Mouse (Mus musculus): ENCODE measurements around the gene Pex14. TPM values are rescaled to one million over a fixed set of nuclear protein-coding genes. Genes with fewer than 3 reads are reported as not detected.

Gene Pex14
- total and polyA plus RNA-seq, 3 experiments = 20.1 to 23.7 (median 21.2) TPM

- WGBS = 57% methylated on average over 12 of the region's 12 CpGs
- intact Hi-C loops (cut with DNase I) = loop anchor here (5.0 kb wide), 1 partner anchor 218 kb away; no protein-coding TSS in a partner anchor
- Histone ChIP-seq H3K36me3 (ENCODE audit: control insufficient read depth, insufficient read depth, low read length) (no peaks in the 10 kb centered on the region), H3K79me2 (replicated peaks; ENCODE audit: control insufficient read depth, insufficient read depth, low read length) (no peaks in the 10 kb centered on the region), H3K27me3 (ENCODE audit: control insufficient read depth, insufficient read depth, low read length) (no peaks in the 10 kb centered on the region), H3K27ac (peak overlapping the region; percentile 65), H3K4me3 (peak overlapping the region; percentile 22), H3K9ac (ENCODE audit: low read depth, low read length) (peak overlapping the region; percentile 52; the same call in 1 of the 2 replicates), H3K4me1 (ENCODE audit: control insufficient read depth, insufficient read depth, low read length) (peaks cover 5% of the 10 kb centered on the region)
- DNase-seq = peak in 1 of 2 experiments; percentile 53
- TF ChIP-seq CTCF (IDR thresholded peaks at IDR 0.05) (peak; percentile 51), POLR2A (IDR thresholded peaks at IDR 0.05; ENCODE audit: insufficient read depth, low read depth, low read length) (0 out of 2 replicates have a peak, but pooled peaks have one; percentile 32), EP300 (IDR thresholded peaks at IDR 0.05; ENCODE audit: insufficient read depth, low read depth, low read length) (0 out of 2 replicates have a peak, but pooled peaks have one; percentile 24)
Measured at GRCm38 (mm10) chr4:148960011-148960410, 139.7 kb downstream of the Pex14 start.

- peak; percentile 83 to 87 for DNase-seq
- intact Hi-C loops (cut with DNase I) = no loop called here
- H3K36me3 ChIP-seq (ENCODE audit: control insufficient read depth, insufficient read depth, low read length) = no peaks in the 10 kb centered on the region
- TF ChIP-seq EP300 (IDR thresholded peaks at IDR 0.05; ENCODE audit: insufficient read depth, low read depth, low read length) = peak; percentile 88
- 0 out of 2 replicates have a peak, but pooled peaks have one; percentile 17 for TF ChIP-seq POLR2A (IDR thresholded peaks at IDR 0.05; ENCODE audit: insufficient read depth, low read depth, low read length)
- TF ChIP-seq CTCF (IDR thresholded peaks at IDR 0.05) = no peak
- H3K4me3 ChIP-seq = no peak overlapping the region
- 50% methylated on average over 14 of the region's 14 CpGs for WGBS
- H3K9ac ChIP-seq (ENCODE audit: low read depth, low read length) = no peak overlapping the region
- H3K27ac ChIP-seq = peak overlapping the region; percentile 13
- H3K27me3 ChIP-seq (ENCODE audit: control insufficient read depth, insufficient read depth, low read length) = no peaks in the 10 kb centered on the region
- H3K4me1 ChIP-seq (ENCODE audit: control insufficient read depth, insufficient read depth, low read length) = peaks cover 11% of the 10 kb centered on the region
- no peaks in the 10 kb centered on the region for H3K79me2 ChIP-seq (replicated peaks; ENCODE audit: control insufficient read depth, insufficient read depth, low read length)
Measured at GRCm38 (mm10) chr4:148955131-148955813, 144.4 kb downstream of the Pex14 start.

DNA sequence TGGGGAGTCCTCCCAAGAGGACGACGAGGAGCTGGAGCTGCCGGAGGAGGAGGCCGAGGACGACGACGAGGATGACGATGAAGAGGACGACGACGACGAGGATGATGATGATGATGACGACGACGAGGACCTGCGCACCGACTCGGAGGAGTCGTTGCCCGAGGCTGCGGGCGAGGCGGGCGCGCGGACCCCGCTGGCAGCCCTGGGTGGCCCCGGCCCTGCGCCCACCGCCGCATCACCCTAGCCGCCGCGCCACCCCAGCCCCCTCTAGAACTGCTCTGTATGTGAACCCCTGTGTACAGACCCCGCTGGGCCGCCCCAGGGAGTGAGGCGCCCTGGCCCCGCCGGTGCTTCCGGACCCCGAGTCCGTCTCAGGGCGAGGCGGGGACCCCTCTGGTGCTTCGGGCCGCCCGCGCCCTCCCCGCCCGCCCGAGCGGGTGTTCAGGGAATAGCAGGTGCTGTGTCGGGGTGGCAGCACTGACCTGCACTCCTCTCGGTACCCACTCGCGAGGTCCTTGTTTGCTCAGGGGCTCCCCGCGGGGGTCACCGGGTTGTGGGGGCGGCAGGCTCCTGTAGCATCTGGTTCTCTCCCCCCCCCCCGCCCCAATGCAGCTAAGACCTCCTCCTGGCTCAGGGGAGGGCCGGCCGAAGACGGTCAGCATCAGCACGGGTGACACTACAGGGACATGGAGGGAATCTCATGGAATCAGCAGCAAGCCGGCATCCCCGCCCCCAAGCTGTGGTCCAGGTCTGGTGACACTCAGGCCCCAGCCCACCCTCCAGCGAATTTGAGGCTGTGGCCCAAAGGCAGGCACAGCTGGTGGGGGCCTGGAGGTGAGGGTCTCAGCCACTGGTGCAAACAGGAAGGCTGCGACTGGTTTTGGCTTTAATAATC lies 147.1 kb downstream of the Pex14 start:
- Histone ChIP-seq H3K27ac (no peak overlapping the region), H3K36me3 (ENCODE audit: control insufficient read depth, insufficient read depth, low read length) (no peaks in the 10 kb centered on the region), H3K9ac (ENCODE audit: low read depth, low read length) (no peak overlapping the region), H3K4me1 (ENCODE audit: control insufficient read depth, insufficient read depth, low read length) (peaks cover 11% of the 10 kb centered on the region), H3K79me2 (replicated peaks; ENCODE audit: control insufficient read depth, insufficient read depth, low read length) (no peaks in the 10 kb centered on the region), H3K27me3 (ENCODE audit: control insufficient read depth, insufficient read depth, low read length) (no peaks in the 10 kb centered on the region), H3K4me3 (no peak overlapping the region)
- no peak for DNase-seq
- WGBS = 49% methylated on average over 54 of the region's 69 CpGs
- intact Hi-C loops (cut with DNase I) = loop anchor here (5.0 kb wide), 1 partner anchor 75 kb away; no protein-coding TSS in a partner anchor
- TF ChIP-seq EP300 (IDR thresholded peaks at IDR 0.05; ENCODE audit: insufficient read depth, low read depth, low read length) (no peak), CTCF (IDR thresholded peaks at IDR 0.05) (no peak), POLR2A (IDR thresholded peaks at IDR 0.05; ENCODE audit: insufficient read depth, low read depth, low read length) (no peak)

GRCm38 (mm10) chr4:148951821-148952291 lies 147.8 kb downstream of the Pex14 start:
- Histone ChIP-seq H3K36me3 (ENCODE audit: control insufficient read depth, insufficient read depth, low read length) (no peaks in the 10 kb centered on the region), H3K79me2 (replicated peaks; ENCODE audit: control insufficient read depth, insufficient read depth, low read length) (no peaks in the 10 kb centered on the region), H3K4me3 (no peak overlapping the region), H3K4me1 (ENCODE audit: control insufficient read depth, insufficient read depth, low read length) (peaks cover 11% of the 10 kb centered on the region), H3K9ac (ENCODE audit: low read depth, low read length) (no peak overlapping the region), H3K27ac (no peak overlapping the region), H3K27me3 (ENCODE audit: control insufficient read depth, insufficient read depth, low read length) (no peaks in the 10 kb centered on the region)
- TF ChIP-seq POLR2A (IDR thresholded peaks at IDR 0.05; ENCODE audit: insufficient read depth, low read depth, low read length) = no peak
- no peak for TF ChIP-seq CTCF (IDR thresholded peaks at IDR 0.05)
- no peak for TF ChIP-seq EP300 (IDR thresholded peaks at IDR 0.05; ENCODE audit: insufficient read depth, low read depth, low read length)
- DNase-seq = no peak
- intact Hi-C loops (cut with DNase I) = loop anchor here (2.0 to 5.0 kb wide), 3 partner anchors 49 to 147 kb away; partner anchors contain the start of gene Casz1
- WGBS = 47% methylated on average over 44 of the region's 44 CpGs

DNA sequence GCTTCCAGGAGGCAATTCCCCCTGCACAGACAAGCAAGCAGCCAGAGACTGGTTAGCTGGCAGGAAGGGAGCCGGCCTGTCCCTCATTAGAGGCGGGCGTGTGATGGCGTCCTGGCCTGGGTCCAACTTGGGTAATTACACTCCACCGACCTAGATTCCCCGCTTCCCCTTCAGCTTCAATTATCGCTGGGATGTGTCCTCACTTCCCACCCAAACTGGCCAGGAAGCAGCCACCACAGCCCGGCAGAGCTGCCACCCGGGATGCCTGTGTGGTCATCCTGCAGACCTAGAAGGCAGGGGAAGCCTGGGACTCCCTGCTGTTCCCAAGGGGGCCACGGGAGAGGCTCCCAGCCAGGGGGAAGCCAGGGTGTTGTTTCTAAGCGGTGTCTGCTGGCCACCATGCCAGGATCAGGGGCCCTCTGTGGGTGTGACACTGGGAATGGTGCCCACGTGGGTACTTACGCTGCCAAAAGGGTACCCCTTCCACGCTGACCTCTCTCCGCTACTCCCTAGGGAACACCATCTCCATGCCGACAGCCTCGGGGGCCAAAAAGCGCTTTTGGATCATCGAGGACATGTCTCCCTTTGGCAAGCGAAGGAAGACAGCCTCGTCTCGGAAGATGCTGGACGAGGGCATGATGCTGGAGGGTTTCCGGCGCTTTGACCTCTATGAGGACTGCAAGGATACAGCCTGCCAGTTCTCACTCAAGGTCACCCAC lies 148.6 kb downstream of the Pex14 start:
- WGBS = 23% methylated on average over 25 of the region's 25 CpGs
- no peaks in the 10 kb centered on the region for H3K79me2 ChIP-seq (replicated peaks; ENCODE audit: control insufficient read depth, insufficient read depth, low read length)
- no peaks in the 10 kb centered on the region for H3K36me3 ChIP-seq (ENCODE audit: control insufficient read depth, insufficient read depth, low read length)
- 0 out of 2 replicates have a peak, but pooled peaks have one; percentile 50 for TF ChIP-seq EP300 (IDR thresholded peaks at IDR 0.05; ENCODE audit: insufficient read depth, low read depth, low read length)
- no peak for TF ChIP-seq CTCF (IDR thresholded peaks at IDR 0.05)
- no peak for TF ChIP-seq POLR2A (IDR thresholded peaks at IDR 0.05; ENCODE audit: insufficient read depth, low read depth, low read length)
- H3K9ac ChIP-seq (ENCODE audit: low read depth, low read length) = no peak overlapping the region
- peaks cover 11% of the 10 kb centered on the region for H3K4me1 ChIP-seq (ENCODE audit: control insufficient read depth, insufficient read depth, low read length)
- intact Hi-C loops (cut with DNase I) = loop anchor here (2.0 to 5.0 kb wide), 3 partner anchors 48 to 146 kb away; partner anchors contain the start of gene Casz1
- DNase-seq = peak; percentile 77 to 83
- peak overlapping the region; percentile 20 for H3K27ac ChIP-seq
- H3K27me3 ChIP-seq (ENCODE audit: control insufficient read depth, insufficient read depth, low read length) = no peaks in the 10 kb centered on the region
- no peak overlapping the region for H3K4me3 ChIP-seq

Measured in heart, adult 2 months (tissue).